Mouse (Mus musculus): ENCODE results near the gene Atxn1. TPM values are rescaled to one million over a fixed set of nuclear protein-coding genes. Genes with fewer than 3 reads are reported as not detected.

The Atxn1 gene
- total and polyA plus RNA-seq, 2 experiments from 2014 or later: 12.0 to 31.4 TPM

- 43% methylated on average over 2 of the region's 2 CpGs for WGBS
Observed at GRCm38 (mm10) chr13:45607946-45608345, 356.9 kb downstream of the Atxn1 start.

GRCm38 (mm10) chr13:45603636-45604035 is 361.2 kb downstream of the Atxn1 start:
- H3K9me3 ChIP-seq (ENCODE audit: low read length): no peaks in the 10 kb centered on the region
- H3K27ac ChIP-seq (ENCODE audit: low read depth, low read length): no peak overlapping the region
- no peak for ATAC-seq (ENCODE audit: low FRiP score)
- H3K4me2 ChIP-seq (ENCODE audit: low read depth, low read length, poor library complexity, severe bottlenecking): no peak overlapping the region
- no peak for TF ChIP-seq CTCF (IDR thresholded peaks at IDR 0.05)
- no peak for DNase-seq (ENCODE audit: low spot score)
- no peak overlapping the region for H3K4me3 ChIP-seq (ENCODE audit: low read depth, low read length)
- no peaks in the 10 kb centered on the region for H3K36me3 ChIP-seq (ENCODE audit: insufficient read depth, low read length)
- no peaks in the 10 kb centered on the region for H3K27me3 ChIP-seq (ENCODE audit: insufficient read depth, low read length)
- H3K4me1 ChIP-seq (ENCODE audit: insufficient read depth, low read length): 0 out of 2 replicates have a peak, but pooled peaks cover 6% of the 10 kb centered on the region
- no peak overlapping the region for H3K9ac ChIP-seq (replicated peaks; ENCODE audit: low read length, poor library complexity, severe bottlenecking)
- 93% methylated on average over 6 of the region's 6 CpGs for WGBS

More at GRCm38 (mm10) chr13:45607946-45608345, 356.9 kb downstream of the Atxn1 start:
- no peaks in the 10 kb centered on the region for H3K9me3 ChIP-seq (ENCODE audit: low read length)
- H3K4me1 ChIP-seq (ENCODE audit: insufficient read depth, low read length): no peaks in the 10 kb centered on the region
- no peaks in the 10 kb centered on the region for H3K27me3 ChIP-seq (ENCODE audit: insufficient read depth, low read length)
- no peak overlapping the region for H3K9ac ChIP-seq (replicated peaks; ENCODE audit: low read length, poor library complexity, severe bottlenecking)
- no peak for DNase-seq (ENCODE audit: low spot score)
- H3K4me2 ChIP-seq (ENCODE audit: low read depth, low read length, poor library complexity, severe bottlenecking): no peak overlapping the region
- H3K4me3 ChIP-seq (ENCODE audit: low read depth, low read length): no peak overlapping the region
- ATAC-seq (ENCODE audit: low FRiP score): no peak
- H3K36me3 ChIP-seq (ENCODE audit: insufficient read depth, low read length): no peaks in the 10 kb centered on the region
- TF ChIP-seq CTCF (IDR thresholded peaks at IDR 0.05): no peak
- no peak overlapping the region for H3K27ac ChIP-seq (ENCODE audit: low read depth, low read length)

- H3K27me3 ChIP-seq (ENCODE audit: insufficient read depth, low read length): no peaks in the 10 kb centered on the region
- H3K9ac ChIP-seq (replicated peaks; ENCODE audit: low read length, poor library complexity, severe bottlenecking): no peak overlapping the region
- H3K27ac ChIP-seq (ENCODE audit: low read depth, low read length): peak overlapping the region; percentile 12; the same call in 1 of the 2 replicates
- H3K9me3 ChIP-seq (ENCODE audit: low read length): no peaks in the 10 kb centered on the region
- H3K4me3 ChIP-seq (ENCODE audit: low read depth, low read length): no peak overlapping the region
- 28% methylated on average over 6 of the region's 6 CpGs for WGBS
- H3K36me3 ChIP-seq (ENCODE audit: insufficient read depth, low read length): no peaks in the 10 kb centered on the region
- ATAC-seq (ENCODE audit: low FRiP score) (no peak), DNase-seq (ENCODE audit: low spot score) (peak; percentile 22)
- no peak for TF ChIP-seq CTCF (IDR thresholded peaks at IDR 0.05)
- no peak overlapping the region for H3K4me2 ChIP-seq (ENCODE audit: low read depth, low read length, poor library complexity, severe bottlenecking)
- H3K4me1 ChIP-seq (ENCODE audit: insufficient read depth, low read length): 0 out of 2 replicates have a peak, but pooled peaks cover 6% of the 10 kb centered on the region
Observed at GRCm38 (mm10) chr13:45600443-45600842, 364.4 kb downstream of the Atxn1 start.

- Histone ChIP-seq H3K4me1 (ENCODE audit: insufficient read depth, low read length) (0 out of 2 replicates have a peak, but pooled peaks cover 6% of the 10 kb centered on the region), H3K4me3 (ENCODE audit: low read depth, low read length) (no peak overlapping the region), H3K4me2 (ENCODE audit: low read depth, low read length, poor library complexity, severe bottlenecking) (no peak overlapping the region), H3K27ac (ENCODE audit: low read depth, low read length) (peak overlapping the region; percentile 12; the same call in 1 of the 2 replicates), H3K9ac (replicated peaks; ENCODE audit: low read length, poor library complexity, severe bottlenecking) (no peak overlapping the region), H3K36me3 (ENCODE audit: insufficient read depth, low read length) (no peaks in the 10 kb centered on the region), H3K9me3 (ENCODE audit: low read length) (no peaks in the 10 kb centered on the region), H3K27me3 (ENCODE audit: insufficient read depth, low read length) (no peaks in the 10 kb centered on the region)
- TF ChIP-seq CTCF (IDR thresholded peaks at IDR 0.05): no peak
- DNase-seq (ENCODE audit: low spot score) (peak; percentile 12), ATAC-seq (ENCODE audit: low FRiP score) (no peak)
- 24% methylated on average over 2 of the region's 2 CpGs for WGBS
Observed at GRCm38 (mm10) chr13:45599831-45600230, 365.0 kb downstream of the Atxn1 start.

GRCm38 (mm10) chr13:45595416-45595815 is 369.4 kb downstream of the Atxn1 start:
- no peak overlapping the region for H3K4me2 ChIP-seq (ENCODE audit: low read depth, low read length, poor library complexity, severe bottlenecking)
- H3K4me3 ChIP-seq (ENCODE audit: low read depth, low read length): no peak overlapping the region
- peak; percentile 16 for DNase-seq (ENCODE audit: low spot score)
- H3K27ac ChIP-seq (ENCODE audit: low read depth, low read length): no peak overlapping the region
- H3K27me3 ChIP-seq (ENCODE audit: insufficient read depth, low read length): no peaks in the 10 kb centered on the region
- H3K4me1 ChIP-seq (ENCODE audit: insufficient read depth, low read length): 0 out of 2 replicates have a peak, but pooled peaks cover 2% of the 10 kb centered on the region
- no peaks in the 10 kb centered on the region for H3K36me3 ChIP-seq (ENCODE audit: insufficient read depth, low read length)
- no peaks in the 10 kb centered on the region for H3K9me3 ChIP-seq (ENCODE audit: low read length)
- ATAC-seq (ENCODE audit: low FRiP score): no peak
- WGBS: 74% methylated on average over 7 of the region's 7 CpGs
- no peak overlapping the region for H3K9ac ChIP-seq (replicated peaks; ENCODE audit: low read length, poor library complexity, severe bottlenecking)
- TF ChIP-seq CTCF (IDR thresholded peaks at IDR 0.05): no peak

- no peaks in the 10 kb centered on the region for H3K4me1 ChIP-seq (ENCODE audit: insufficient read depth, low read length)
Observed at GRCm38 (mm10) chr13:45593914-45594313, 370.9 kb downstream of the Atxn1 start.

More at GRCm38 (mm10) chr13:45593914-45594313, 370.9 kb downstream of the Atxn1 start:
- WGBS: 67% methylated on average over 1 of the region's 1 CpGs
- no peak for TF ChIP-seq CTCF (IDR thresholded peaks at IDR 0.05)
- ATAC-seq (ENCODE audit: low FRiP score) (no peak), DNase-seq (ENCODE audit: low spot score) (no peak)
- Histone ChIP-seq H3K4me3 (ENCODE audit: low read depth, low read length) (no peak overlapping the region), H3K9me3 (ENCODE audit: low read length) (no peaks in the 10 kb centered on the region), H3K36me3 (ENCODE audit: insufficient read depth, low read length) (no peaks in the 10 kb centered on the region), H3K27me3 (ENCODE audit: insufficient read depth, low read length) (no peaks in the 10 kb centered on the region), H3K9ac (replicated peaks; ENCODE audit: low read length, poor library complexity, severe bottlenecking) (no peak overlapping the region), H3K27ac (ENCODE audit: low read depth, low read length) (no peak overlapping the region), H3K4me2 (ENCODE audit: low read depth, low read length, poor library complexity, severe bottlenecking) (no peak overlapping the region)

All from midbrain, postnatal 0 days (tissue).